Mouse (Mus musculus): ENCODE measurements at regions not wholly inside any gene's neighbourhood (a gene's known extent, or its start where the extent isn't known, plus 50 kb on each side); places are given as distances from the start of the nearest gene placed in this dataset.

DNA sequence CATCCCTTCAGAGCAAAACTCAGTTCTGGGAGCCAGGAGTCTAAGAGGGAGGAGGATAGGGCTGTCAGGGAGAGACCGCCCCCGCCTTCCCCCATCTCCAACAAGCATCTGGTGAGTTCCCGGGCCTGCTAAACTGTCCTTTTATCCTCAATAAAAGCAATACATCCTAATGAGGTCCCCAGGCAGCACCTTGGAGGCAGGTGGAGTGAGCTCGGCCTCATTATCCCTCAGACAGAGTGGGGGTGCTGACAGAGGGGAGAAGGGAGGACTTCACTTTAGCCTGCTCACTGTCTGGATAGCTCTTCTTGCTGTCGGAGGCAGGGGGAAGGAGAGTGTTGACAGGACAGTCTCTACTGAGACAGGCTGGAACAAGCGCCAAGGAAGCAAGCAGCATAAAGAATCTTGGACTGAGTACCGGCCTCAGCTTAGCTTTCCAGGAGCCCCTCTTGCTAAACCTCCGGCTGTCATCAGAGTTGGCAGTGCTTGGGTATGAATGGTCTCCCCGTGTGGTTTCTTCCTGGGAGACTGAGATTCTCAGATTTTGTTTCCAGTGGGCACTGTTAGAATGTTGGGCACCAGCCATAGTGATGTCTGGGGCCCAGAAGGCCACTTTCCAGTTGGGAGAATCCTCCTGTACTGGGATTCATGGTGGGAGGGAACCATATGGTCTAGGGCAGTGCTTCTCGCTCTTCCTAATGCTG is 537.3 kb downstream of the Tbc1d22a start:
- TF ChIP-seq CTCF (IDR thresholded peaks at IDR 0.05; ENCODE audit: control insufficient read depth, insufficient read depth, insufficient replicate concordance, low read depth, low read length) (no peak), POLR2A (IDR thresholded peaks at IDR 0.05; ENCODE audit: control insufficient read depth, low read depth, low read length) (no peak)

All from testis, adult 2 months (tissue).